Mouse (Mus musculus) heart, embryonic 12.5 days (tissue): ENCODE results near the gene Ly6g. TPM values are rescaled to one million over a fixed set of nuclear protein-coding genes. Genes with fewer than 3 reads are reported as not detected.
"Not testable (repeated sequence)": the region's sequence is repeated elsewhere in the genome, so short reads cannot be mapped to it uniquely, and the experiment has no call there.

Source experiments
- ATAC-seq: fragments of 200-750 bp; cut with Nextera tagmentation; 2 replicates; pipeline ENCODE4 v1.8.0; 2017; ENCODE audit warnings: moderate TSS enrichment, moderate library complexity; ENCODE audit not compliant: insufficient number of reproducible peaks, low FRiP score
- H3K27ac ChIP-seq: fragments of 300-500 bp; sonication (generic); 2 replicates; pipeline ENCODE4 v1.5.1; 2016; ENCODE audit warnings: mild to moderate bottlenecking, moderate library complexity; ENCODE audit not compliant: poor library complexity, severe bottlenecking
- H3K27me3 ChIP-seq: fragments of 300-500 bp; sonication (generic); replicated peaks from 2 replicates; pipeline ENCODE4 v1.6.1; 2016; ENCODE audit warnings: mild to moderate bottlenecking, moderate library complexity
- H3K36me3 ChIP-seq: fragments of 300-500 bp; sonication (generic); 2 replicates; pipeline ENCODE4 v1.6.1; 2016; ENCODE audit warnings: mild to moderate bottlenecking, moderate library complexity
- H3K4me1 ChIP-seq: fragments of 300-500 bp; sonication (generic); replicated peaks from 2 replicates; pipeline ENCODE4 v1.6.1; 2016; ENCODE audit warnings: mild to moderate bottlenecking
- H3K4me2 ChIP-seq: fragments of 300-500 bp; sonication (generic); 2 replicates; pipeline ENCODE4 v1.6.1; 2016; ENCODE audit warnings: mild to moderate bottlenecking, moderate library complexity
- H3K4me3 ChIP-seq: fragments of 300-500 bp; sonication (generic); 2 replicates; pipeline ENCODE4 v1.5.1; 2016; ENCODE audit warnings: mild to moderate bottlenecking
- H3K9ac ChIP-seq: fragments of 300-500 bp; sonication (generic); 2 replicates; pipeline ENCODE4 v1.6.1; 2016; ENCODE audit warnings: mild to moderate bottlenecking, moderate library complexity
- H3K9me3 ChIP-seq: fragments of 300-500 bp; sonication (generic); replicated peaks from 2 replicates; pipeline ENCODE4 v1.6.1; 2016; ENCODE audit warnings: mild to moderate bottlenecking, moderate library complexity
- WGBS: fragments of 180-500 bp; shearing (Covaris S2); methylation state at CpG from one replicate; pipeline ENCODE4 v1.1.7; 2016; 5-methylcytosine and 5-hydroxymethylcytosine counted together
- polyA plus RNA-seq: library from polyadenylated mRNA; unstranded; fragments of >200 nt; fragmentation: Nextera tagmentation; extraction: Ambion mirVana; gene quantifications from 2 replicates; pipeline ENCODE4 v1.2.1, GENCODE M21; 2016

Gene Ly6g
- polyA plus RNA-seq, result not detected in 2 replicates

GRCm38 (mm10) chr15:75154940-75155339 is at the start of gene Ly6g:
TSS of gene Ly6g (plus strand) at chr15:75155240.
- Histone ChIP-seq H3K9ac (no peak within 1 kb of the TSS), H3K27me3 (no peaks in the 10 kb centered on the region), H3K4me1 (no peaks in the 10 kb centered on the region), H3K4me3 (no peak within 1 kb of the TSS), H3K36me3 (no peaks in the 10 kb centered on the region), H3K9me3 (peaks cover 11% of the 10 kb centered on the region), H3K27ac (no peak within 1 kb of the TSS), H3K4me2 (no peak within 1 kb of the TSS)
- 89% methylated on average over 1 of the region's 1 CpGs for WGBS
- no peak for ATAC-seq

GRCm38 (mm10) chr15:75110424-75110823 is 44.6 kb upstream of the Ly6g start:
- not testable (repeated sequence) for H3K4me3 ChIP-seq, H3K36me3 ChIP-seq, H3K27ac ChIP-seq, ATAC-seq, H3K9ac ChIP-seq, H3K4me2 ChIP-seq, H3K9me3 ChIP-seq, H3K4me1 ChIP-seq, H3K27me3 ChIP-seq
- 66% methylated on average over 2 of the region's 5 CpGs for WGBS

GRCm38 (mm10) chr15:75111861-75112630 is 43.0 kb upstream of the Ly6g start, which contains the start of gene Ly6c2:
TSS of gene Ly6c2 (minus strand) at chr15:75111970.
- not testable (repeated sequence) for H3K36me3 ChIP-seq, ATAC-seq, H3K4me1 ChIP-seq, H3K9ac ChIP-seq, H3K27me3 ChIP-seq, H3K9me3 ChIP-seq, H3K4me2 ChIP-seq, H3K27ac ChIP-seq, H3K4me3 ChIP-seq
- 56% methylated on average over 1 of the region's 1 CpGs for WGBS

- Histone ChIP-seq H3K27me3 (no peaks in the 10 kb centered on the region), H3K4me1 (no peaks in the 10 kb centered on the region), H3K4me2 (no peak overlapping the region), H3K9me3 (no peaks in the 10 kb centered on the region), H3K27ac (no peak overlapping the region), H3K9ac (no peak overlapping the region), H3K4me3 (no peak overlapping the region), H3K36me3 (no peaks in the 10 kb centered on the region)
- WGBS, result 73% methylated on average over 2 of the region's 2 CpGs
- no peak for ATAC-seq
These were observed 38.5 kb upstream of the Ly6g start for GRCm38 (mm10) chr15:75116525-75116924.

- 89% methylated on average over 5 of the region's 5 CpGs for WGBS
- H3K4me1 ChIP-seq, H3K4me3 ChIP-seq, H3K9me3 ChIP-seq, ATAC-seq, H3K4me2 ChIP-seq, H3K36me3 ChIP-seq, H3K9ac ChIP-seq, H3K27me3 ChIP-seq, H3K27ac ChIP-seq: not testable (repeated sequence)
These were observed 37.6 kb upstream of the Ly6g start for GRCm38 (mm10) chr15:75117481-75117880.

- H3K27ac ChIP-seq, H3K4me1 ChIP-seq, H3K9me3 ChIP-seq, H3K4me2 ChIP-seq, H3K9ac ChIP-seq, H3K4me3 ChIP-seq, ATAC-seq, H3K27me3 ChIP-seq, H3K36me3 ChIP-seq: not testable (repeated sequence)
- 17% methylated on average over 5 of the region's 7 CpGs for WGBS
These were observed 36.3 kb upstream of the Ly6g start for GRCm38 (mm10) chr15:75118742-75119141.

- H3K4me2 ChIP-seq, result no peak overlapping the region
- ATAC-seq, result no peak
- 18% methylated on average over 2 of the region's 2 CpGs for WGBS
These were observed 35.0 kb upstream of the Ly6g start for GRCm38 (mm10) chr15:75120066-75120465.

GRCm38 (mm10) chr15:75132346-75132745 is 22.7 kb upstream of the Ly6g start:
- not testable (repeated sequence) for ATAC-seq, H3K4me3 ChIP-seq, H3K27me3 ChIP-seq, H3K4me1 ChIP-seq, H3K4me2 ChIP-seq, H3K36me3 ChIP-seq, H3K27ac ChIP-seq, H3K9ac ChIP-seq, H3K9me3 ChIP-seq
- 83% methylated on average over 2 of the region's 2 CpGs for WGBS

More at GRCm38 (mm10) chr15:75120066-75120465, 35.0 kb upstream of the Ly6g start:
- H3K36me3 ChIP-seq, result no peaks in the 10 kb centered on the region
- no peak overlapping the region for H3K9ac ChIP-seq
- no peak overlapping the region for H3K27ac ChIP-seq
- H3K27me3 ChIP-seq, result no peaks in the 10 kb centered on the region
- H3K4me3 ChIP-seq, result no peak overlapping the region
- no peaks in the 10 kb centered on the region for H3K4me1 ChIP-seq
- H3K9me3 ChIP-seq, result no peaks in the 10 kb centered on the region

- WGBS, result 71% methylated on average over 2 of the region's 2 CpGs
- H3K4me1 ChIP-seq, H3K4me3 ChIP-seq, ATAC-seq, H3K27me3 ChIP-seq, H3K27ac ChIP-seq, H3K36me3 ChIP-seq, H3K4me2 ChIP-seq, H3K9ac ChIP-seq, H3K9me3 ChIP-seq: not testable (repeated sequence)
These were observed 19.8 kb upstream of the Ly6g start for GRCm38 (mm10) chr15:75135090-75135783.

- not testable (repeated sequence) for H3K9me3 ChIP-seq, H3K4me1 ChIP-seq, ATAC-seq, H3K27ac ChIP-seq, H3K4me3 ChIP-seq, H3K36me3 ChIP-seq, H3K27me3 ChIP-seq, H3K4me2 ChIP-seq, H3K9ac ChIP-seq
- 69% methylated on average over 3 of the region's 3 CpGs for WGBS
These were observed 17.3 kb upstream of the Ly6g start for GRCm38 (mm10) chr15:75137739-75138138.

GRCm38 (mm10) chr15:75141812-75142360 is 13.2 kb upstream of the Ly6g start:
- H3K27ac ChIP-seq, H3K4me3 ChIP-seq, H3K4me2 ChIP-seq, H3K9ac ChIP-seq, H3K27me3 ChIP-seq, H3K9me3 ChIP-seq, H3K4me1 ChIP-seq, ATAC-seq, H3K36me3 ChIP-seq: not testable (repeated sequence)
- WGBS, result 34% methylated on average over 6 of the region's 6 CpGs
